Mouse (Mus musculus): ENCODE measurements around the gene Pou4f2.

DNA sequence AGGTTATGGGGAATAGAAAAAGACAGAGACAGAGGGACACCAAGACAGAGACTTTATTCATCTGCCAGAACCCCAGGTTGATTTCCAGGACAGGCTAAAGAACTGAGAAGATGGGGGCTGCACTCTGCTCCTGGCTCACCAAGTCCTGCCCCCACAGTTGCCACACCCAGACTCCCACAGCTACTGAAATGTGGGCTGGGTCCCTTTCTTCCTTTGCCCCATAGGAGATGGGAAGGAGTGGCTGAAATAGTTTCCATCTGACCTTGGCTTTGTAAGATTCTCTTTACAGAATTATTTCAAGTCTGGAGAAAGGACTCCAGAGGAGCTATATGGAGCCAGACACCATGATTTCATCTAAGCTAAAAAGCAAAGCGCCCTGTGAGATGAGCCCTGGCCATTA lies 4.0 kb downstream of the Pou4f2 start:
- TF ChIP-seq CHD2 (IDR thresholded peaks at IDR 0.05; ENCODE audit: low read depth, low read length): no peak
- TF ChIP-seq HCFC1 (IDR thresholded peaks at IDR 0.05; ENCODE audit: borderline replicate concordance, insufficient read depth, low read length): no peak
- TF ChIP-seq ZNF384 (IDR thresholded peaks at IDR 0.05; ENCODE audit: low read depth, low read length): no peak

Measured in ES-E14 (cell line).